Mouse (Mus musculus) liver, embryonic 15.5 days (tissue): ENCODE data around the gene Iqschfp. TPM values are rescaled to one million over a fixed set of nuclear protein-coding genes. Genes with fewer than 3 reads are reported as not detected.

Source experiments
- ATAC-seq: fragments of 200-750 bp; cut with Nextera tagmentation; 2 replicates; pipeline ENCODE4 v1.8.0; 2017; ENCODE audit warnings: moderate number of reproducible peaks, mild to moderate bottlenecking, moderate library complexity; ENCODE audit not compliant: insufficient read depth
- H3K27ac ChIP-seq: fragments of 300-500 bp; sonication (generic); replicated peaks from 2 replicates; pipeline ENCODE4 v1.5.1; 2015; ENCODE audit warnings: mild to moderate bottlenecking, inconsistent platforms
- H3K27me3 ChIP-seq: fragments of 300-500 bp; sonication (generic); 2 replicates; pipeline ENCODE4 v1.6.1; 2015; ENCODE audit warnings: mild to moderate bottlenecking, inconsistent platforms
- H3K36me3 ChIP-seq: fragments of 300-500 bp; sonication (generic); replicated peaks from 2 replicates; pipeline ENCODE4 v1.6.1; 2015; ENCODE audit warnings: moderate library complexity, mild to moderate bottlenecking, inconsistent platforms
- H3K4me1 ChIP-seq: fragments of 300-500 bp; sonication (generic); replicated peaks from 2 replicates; pipeline ENCODE4 v1.6.1; 2015; ENCODE audit warnings: inconsistent platforms
- H3K4me2 ChIP-seq: fragments of 300-500 bp; sonication (generic); 2 replicates; pipeline ENCODE4 v1.6.1; 2015; ENCODE audit warnings: moderate library complexity, mild to moderate bottlenecking, inconsistent platforms
- H3K4me3 ChIP-seq: fragments of 300-500 bp; sonication (generic); replicated peaks from 2 replicates; pipeline ENCODE4 v1.5.1; 2015; ENCODE audit warnings: mild to moderate bottlenecking, inconsistent platforms
- H3K9ac ChIP-seq: fragments of 300-500 bp; sonication (generic); 2 replicates; pipeline ENCODE4 v1.6.1; 2015; ENCODE audit warnings: moderate library complexity, mild to moderate bottlenecking, inconsistent platforms
- H3K9me3 ChIP-seq: fragments of 300-500 bp; sonication (generic); replicated peaks from 2 replicates; pipeline ENCODE4 v1.6.1; 2016; ENCODE audit warnings: inconsistent platforms
- WGBS: fragments of 180-500 bp; shearing (Covaris S2); methylation state at CpG from one replicate; pipeline ENCODE4 v1.1.7; 2015; ENCODE audit warnings: mixed read lengths; ENCODE audit not compliant: insufficient replicate concordance; 5-methylcytosine and 5-hydroxymethylcytosine counted together
- polyA plus RNA-seq: library from polyadenylated mRNA; unstranded; fragments of >200 nt; fragmentation: Nextera tagmentation; extraction: Ambion mirVana; gene quantifications from 2 replicates; pipeline ENCODE4 v1.2.1, GENCODE M21; 2015

Iqschfp gene
- polyA plus RNA-seq, 1 experiment from 2014 or later: not detected

- H3K27ac ChIP-seq: no peak overlapping the region
- no peak for ATAC-seq
- H3K9ac ChIP-seq: no peak overlapping the region
- H3K4me1 ChIP-seq: no peaks in the 10 kb centered on the region
- H3K4me3 ChIP-seq: no peak overlapping the region
- WGBS: 55% methylated on average over 6 of the region's 6 CpGs
- no peaks in the 10 kb centered on the region for H3K9me3 ChIP-seq
- H3K27me3 ChIP-seq: no peaks in the 10 kb centered on the region
- H3K36me3 ChIP-seq: no peaks in the 10 kb centered on the region
- no peak overlapping the region for H3K4me2 ChIP-seq
Measured at GRCm38 (mm10) chr3:68610011-68610410, 718.0 kb downstream of the Iqschfp start.

DNA sequence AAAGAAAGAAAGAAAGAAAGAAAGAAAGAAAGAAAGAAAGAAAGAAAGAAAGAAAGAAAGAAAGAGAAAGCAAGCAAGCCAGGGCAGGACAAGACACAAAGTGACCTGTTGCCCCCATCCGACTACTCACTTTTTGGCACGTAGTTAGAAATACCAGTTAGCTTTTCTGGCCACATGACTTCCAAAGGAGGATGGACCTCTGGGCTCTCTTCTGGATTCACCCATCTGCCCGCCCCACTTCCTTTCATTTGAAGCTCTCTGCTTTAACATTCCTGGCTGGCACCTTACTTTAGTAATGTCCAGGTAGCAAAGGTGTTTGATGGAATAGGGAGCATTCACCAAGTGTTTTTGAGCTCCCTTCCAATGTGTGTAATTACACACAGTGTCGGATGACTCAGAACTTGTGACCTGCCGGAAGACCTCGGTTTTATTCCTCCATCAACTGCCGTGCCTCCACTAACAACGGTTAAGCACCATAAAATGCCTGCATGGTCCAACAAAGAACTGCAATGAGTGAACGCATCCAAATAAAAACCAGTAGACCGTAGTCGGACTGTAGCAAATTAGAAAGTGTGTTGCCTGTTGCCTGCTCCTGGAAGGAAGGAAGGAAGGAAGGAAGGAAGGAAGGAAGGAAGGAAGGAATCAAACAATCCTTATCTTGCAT lies 718.7 kb downstream of the Iqschfp start:
- Histone ChIP-seq H3K27ac (no peak overlapping the region), H3K9ac (no peak overlapping the region), H3K4me3 (no peak overlapping the region), H3K4me1 (no peaks in the 10 kb centered on the region), H3K36me3 (no peaks in the 10 kb centered on the region), H3K9me3 (no peaks in the 10 kb centered on the region), H3K27me3 (no peaks in the 10 kb centered on the region), H3K4me2 (no peak overlapping the region)
- 77% methylated on average over 11 of the region's 11 CpGs for WGBS
- ATAC-seq: no peak

DNA sequence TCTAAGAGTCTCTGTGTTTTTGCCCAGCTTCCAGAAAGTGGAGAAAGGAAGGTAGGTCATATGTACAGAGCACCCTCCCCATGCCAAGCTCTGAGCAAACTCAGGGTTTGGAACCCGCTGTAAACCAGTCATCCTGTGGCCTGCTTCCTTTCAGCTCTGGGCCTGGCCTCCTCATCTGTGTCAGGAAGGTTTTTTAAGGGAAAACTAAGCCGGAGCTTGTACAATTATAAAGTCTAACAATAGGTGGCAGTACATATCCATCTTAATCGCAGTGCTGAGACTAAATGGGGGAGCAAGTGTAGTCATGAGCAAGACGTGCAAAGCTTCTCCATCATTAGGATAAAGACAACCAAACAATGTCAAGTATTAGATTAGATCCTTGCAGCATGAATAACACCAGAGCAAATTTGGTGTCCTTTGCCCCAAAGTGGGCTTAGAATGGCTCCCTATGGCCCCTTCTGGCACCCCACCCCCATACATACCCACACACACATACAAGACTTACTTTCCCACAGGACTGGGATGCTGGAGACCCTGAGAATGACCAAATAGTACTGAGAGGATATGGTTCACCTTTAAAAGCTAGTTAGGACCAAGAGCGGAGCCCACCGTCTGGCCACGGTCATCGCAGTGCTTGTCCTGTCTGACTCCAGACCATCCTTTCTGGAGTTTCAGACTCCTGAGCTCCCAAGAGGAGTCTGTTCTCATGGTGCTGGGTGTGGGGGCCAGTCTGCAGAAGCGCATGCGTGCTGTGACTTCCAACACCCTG lies 723.2 kb downstream of the Iqschfp start:
- ATAC-seq: no peak
- Histone ChIP-seq H3K9me3 (no peaks in the 10 kb centered on the region), H3K4me1 (no peaks in the 10 kb centered on the region; the same call in 1 of the 2 replicates), H3K36me3 (no peaks in the 10 kb centered on the region), H3K4me3 (no peak overlapping the region), H3K9ac (no peak overlapping the region), H3K27me3 (no peaks in the 10 kb centered on the region), H3K27ac (no peak overlapping the region), H3K4me2 (no peak overlapping the region)
- 47% methylated on average over 10 of the region's 10 CpGs for WGBS

- no peaks in the 10 kb centered on the region for H3K27me3 ChIP-seq
- 14% methylated on average over 12 of the region's 12 CpGs for WGBS
- H3K36me3 ChIP-seq: no peaks in the 10 kb centered on the region
- H3K4me3 ChIP-seq: no peak overlapping the region
- no peak overlapping the region for H3K4me2 ChIP-seq
- peak; percentile 25; the same call in 1 of the 2 replicates for ATAC-seq
- no peaks in the 10 kb centered on the region for H3K9me3 ChIP-seq
- no peak overlapping the region for H3K9ac ChIP-seq
- no peak overlapping the region for H3K27ac ChIP-seq
- H3K4me1 ChIP-seq: no peaks in the 10 kb centered on the region; the same call in 1 of the 2 replicates
Measured at GRCm38 (mm10) chr3:68616363-68616762, 724.3 kb downstream of the Iqschfp start.

DNA sequence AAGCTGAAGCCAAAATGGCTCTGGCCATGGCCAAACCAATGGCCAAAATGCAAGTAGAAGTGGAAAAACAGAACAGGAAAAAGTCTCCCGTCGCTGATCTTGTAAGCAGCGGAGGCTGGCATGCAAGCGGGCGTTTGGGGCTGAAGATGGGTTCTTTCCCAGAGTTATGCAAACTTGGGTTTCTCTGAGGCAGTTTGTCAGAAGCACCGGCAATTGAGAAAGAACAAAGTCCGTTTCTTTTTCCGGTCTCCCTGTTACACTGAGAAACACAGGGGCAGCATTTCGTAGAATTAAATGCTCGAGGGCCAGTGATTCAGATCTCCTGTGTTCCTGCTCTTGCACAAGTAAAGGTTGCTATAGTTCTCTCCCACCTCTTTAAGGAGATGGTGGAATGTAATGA lies 725.7 kb downstream of the Iqschfp start:
- no peak overlapping the region for H3K9ac ChIP-seq
- ATAC-seq: no peak
- no peaks in the 10 kb centered on the region for H3K36me3 ChIP-seq
- no peak overlapping the region for H3K4me2 ChIP-seq
- no peaks in the 10 kb centered on the region for H3K27me3 ChIP-seq
- H3K9me3 ChIP-seq: no peaks in the 10 kb centered on the region
- H3K4me1 ChIP-seq: no peaks in the 10 kb centered on the region; the same call in 1 of the 2 replicates
- no peak overlapping the region for H3K27ac ChIP-seq
- WGBS: 81% methylated on average over 10 of the region's 10 CpGs
- no peak overlapping the region for H3K4me3 ChIP-seq

- Histone ChIP-seq H3K27me3 (no peaks in the 10 kb centered on the region), H3K4me3 (no peak overlapping the region), H3K4me2 (no peak overlapping the region), H3K9me3 (no peaks in the 10 kb centered on the region), H3K27ac (no peak overlapping the region), H3K4me1 (no peaks in the 10 kb centered on the region; the same call in 1 of the 2 replicates), H3K9ac (no peak overlapping the region), H3K36me3 (no peaks in the 10 kb centered on the region)
- no peak for ATAC-seq
- WGBS: 54% methylated on average over 5 of the region's 5 CpGs
Measured at GRCm38 (mm10) chr3:68619097-68619496, 727.1 kb downstream of the Iqschfp start.

GRCm38 (mm10) chr3:68621971-68622370 lies 729.9 kb downstream of the Iqschfp start:
- no peak for ATAC-seq
- no peak overlapping the region for H3K4me3 ChIP-seq
- no peaks in the 10 kb centered on the region for H3K9me3 ChIP-seq
- H3K9ac ChIP-seq: no peak overlapping the region
- H3K27ac ChIP-seq: no peak overlapping the region
- no peaks in the 10 kb centered on the region for H3K36me3 ChIP-seq
- 66% methylated on average over 3 of the region's 3 CpGs for WGBS
- H3K4me2 ChIP-seq: no peak overlapping the region
- H3K27me3 ChIP-seq: no peaks in the 10 kb centered on the region
- no peaks in the 10 kb centered on the region for H3K4me1 ChIP-seq

DNA sequence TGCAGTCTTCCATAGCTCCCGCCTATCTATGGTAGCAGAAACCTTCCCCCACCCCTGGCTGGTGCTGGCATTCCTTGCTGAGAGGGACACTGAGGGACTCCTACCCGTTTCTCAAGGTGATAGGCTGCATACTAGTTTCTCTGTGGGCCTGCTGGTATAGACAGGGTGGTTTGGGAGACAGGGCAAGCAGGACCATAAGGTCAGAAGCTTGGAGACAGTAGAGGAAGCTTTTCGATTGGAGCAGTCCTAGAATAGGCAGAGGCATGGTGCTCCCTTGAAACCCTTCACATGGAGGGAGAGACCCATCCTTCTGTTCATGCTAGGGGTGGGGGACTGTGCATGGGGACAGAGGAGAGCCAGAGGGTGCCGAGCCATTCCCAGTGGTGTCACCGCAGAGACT lies 731.0 kb downstream of the Iqschfp start:
- Histone ChIP-seq H3K9ac (no peak overlapping the region), H3K4me3 (no peak overlapping the region), H3K27me3 (no peaks in the 10 kb centered on the region), H3K4me2 (no peak overlapping the region), H3K9me3 (no peaks in the 10 kb centered on the region), H3K27ac (no peak overlapping the region), H3K4me1 (no peaks in the 10 kb centered on the region), H3K36me3 (no peaks in the 10 kb centered on the region)
- 55% methylated on average over 5 of the region's 5 CpGs for WGBS
- ATAC-seq: no peak

GRCm38 (mm10) chr3:68624471-68624870 lies 732.4 kb downstream of the Iqschfp start:
- Histone ChIP-seq H3K4me1 (no peaks in the 10 kb centered on the region), H3K36me3 (no peaks in the 10 kb centered on the region), H3K4me3 (no peak overlapping the region), H3K9me3 (no peaks in the 10 kb centered on the region), H3K27me3 (no peaks in the 10 kb centered on the region), H3K27ac (no peak overlapping the region), H3K9ac (no peak overlapping the region), H3K4me2 (no peak overlapping the region)
- WGBS: 44% methylated on average over 6 of the region's 6 CpGs
- no peak for ATAC-seq

DNA sequence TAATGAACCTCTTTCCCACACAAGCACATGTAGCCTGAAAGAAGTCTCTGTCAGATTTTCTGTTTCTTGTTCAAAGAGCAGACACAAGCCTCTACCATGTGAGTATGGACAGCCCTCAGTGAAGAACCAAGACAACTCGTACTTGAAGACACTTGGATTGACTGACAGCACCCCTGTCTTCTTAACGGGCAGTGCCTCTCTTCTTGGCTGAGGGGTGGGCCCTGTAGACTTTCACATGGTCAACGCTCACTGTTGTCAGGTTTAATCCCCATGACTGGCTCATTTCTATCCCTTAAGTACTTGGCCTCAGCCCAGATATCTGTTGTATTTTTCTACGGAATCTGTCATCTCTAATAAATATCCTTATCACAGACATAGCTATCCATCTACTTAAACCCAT lies 738.2 kb downstream of the Iqschfp start:
- H3K27ac ChIP-seq: no peak overlapping the region
- H3K27me3 ChIP-seq: no peaks in the 10 kb centered on the region
- no peaks in the 10 kb centered on the region for H3K4me1 ChIP-seq
- H3K4me2 ChIP-seq: no peak overlapping the region
- H3K4me3 ChIP-seq: no peak overlapping the region
- no peak for ATAC-seq
- WGBS: 49% methylated on average over 4 of the region's 4 CpGs
- no peaks in the 10 kb centered on the region for H3K9me3 ChIP-seq
- no peak overlapping the region for H3K9ac ChIP-seq
- no peaks in the 10 kb centered on the region for H3K36me3 ChIP-seq

- Histone ChIP-seq H3K27me3 (no peaks in the 10 kb centered on the region), H3K9me3 (no peaks in the 10 kb centered on the region), H3K36me3 (no peaks in the 10 kb centered on the region), H3K4me2 (no peak overlapping the region), H3K4me1 (no peaks in the 10 kb centered on the region), H3K4me3 (no peak overlapping the region), H3K27ac (no peak overlapping the region), H3K9ac (no peak overlapping the region)
- ATAC-seq: no peak
- WGBS: 50% methylated on average over 3 of the region's 3 CpGs
Measured at GRCm38 (mm10) chr3:68630821-68631220, 738.8 kb downstream of the Iqschfp start.
